Mouse (Mus musculus) urinary bladder, postnatal 14 days (tissue): ENCODE data around the gene Eno4.
"Not testable (repeated sequence)": the region's sequence is repeated elsewhere in the genome, so short reads cannot be mapped to it uniquely, and the experiment has no call there.

Experiments used
- DNase-seq: peaks from one replicate; pipeline ENCODE4 v3.0.0; 2021; ENCODE audit warnings: low spot score

Gene Eno4

GRCm38 (mm10) chr19:58942841-58943828 lies at the start of gene Eno4, which contains the start of gene Hspa12a:
TSS of gene Eno4 (plus strand) at chr19:58943425.
TSS of gene Hspa12a (minus strand) at chr19:58943654.
- DNase-seq, result peak; percentile 94

GRCm38 (mm10) chr19:58896216-58896615 lies 47.0 kb upstream of the Eno4 start:
- DNase-seq, result no peak

GRCm38 (mm10) chr19:58900471-58900870 lies 42.8 kb upstream of the Eno4 start:
- not testable (repeated sequence) for DNase-seq

- DNase-seq, result no peak
These were observed 39.9 kb upstream of the Eno4 start for GRCm38 (mm10) chr19:58903079-58903898.

GRCm38 (mm10) chr19:58903899-58904327 lies 39.3 kb upstream of the Eno4 start:
- peak; percentile 88 for DNase-seq

GRCm38 (mm10) chr19:58906685-58907084 lies 36.5 kb upstream of the Eno4 start:
- DNase-seq, result no peak

- DNase-seq, result no peak
These were observed 35.2 kb upstream of the Eno4 start for GRCm38 (mm10) chr19:58908018-58908417.

GRCm38 (mm10) chr19:58910941-58911368 lies 32.3 kb upstream of the Eno4 start:
- DNase-seq, result no peak

- peak; percentile 62 for DNase-seq
These were observed 31.8 kb upstream of the Eno4 start for GRCm38 (mm10) chr19:58911386-58911785.

- DNase-seq, result no peak
These were observed 29.9 kb upstream of the Eno4 start for GRCm38 (mm10) chr19:58913301-58913700.

GRCm38 (mm10) chr19:58918597-58918996 lies 24.6 kb upstream of the Eno4 start:
- no peak for DNase-seq

- DNase-seq, result no peak
These were observed 24.1 kb upstream of the Eno4 start for GRCm38 (mm10) chr19:58919148-58919547.

- DNase-seq, result no peak
These were observed 12.0 kb upstream of the Eno4 start for GRCm38 (mm10) chr19:58931081-58931800.

GRCm38 (mm10) chr19:58933062-58933461 lies 10.2 kb upstream of the Eno4 start:
- DNase-seq, result no peak

- DNase-seq, result no peak
These were observed 2.7 kb downstream of the Eno4 start for GRCm38 (mm10) chr19:58945959-58946358.

GRCm38 (mm10) chr19:58951521-58951920 lies 8.3 kb downstream of the Eno4 start:
- DNase-seq, result no peak

- no peak for DNase-seq
These were observed 9.0 kb downstream of the Eno4 start for GRCm38 (mm10) chr19:58952236-58952635.

- DNase-seq, result no peak
These were observed 11.6 kb downstream of the Eno4 start for GRCm38 (mm10) chr19:58954779-58955178.

GRCm38 (mm10) chr19:58963011-58963410 lies 19.8 kb downstream of the Eno4 start:
- DNase-seq, result no peak

- DNase-seq, result no peak
These were observed 25.7 kb downstream of the Eno4 start for GRCm38 (mm10) chr19:58968731-58969506.

GRCm38 (mm10) chr19:58970826-58971225 lies 27.6 kb downstream of the Eno4 start:
- no peak for DNase-seq
